Mouse (Mus musculus): Measurements from ENCODE around the gene Kcnmb4. TPM values are rescaled to one million over a fixed set of nuclear protein-coding genes. Genes with fewer than 3 reads are reported as not detected.

Gene Kcnmb4
- total RNA-seq, 2 experiments from 2014 or later, result not detected

- no peak for ATAC-seq (replicated peaks; ENCODE audit: low FRiP score, poor library complexity, severe bottlenecking)
Observed at GRCm38 (mm10) chr10:116461443-116461842, 12.2 kb downstream of the Kcnmb4 start.

GRCm38 (mm10) chr10:116458786-116459185 is 14.9 kb downstream of the Kcnmb4 start:
- ATAC-seq (replicated peaks; ENCODE audit: low FRiP score, poor library complexity, severe bottlenecking), result no peak

GRCm38 (mm10) chr10:116452771-116453170 is 20.9 kb downstream of the Kcnmb4 start:
- ATAC-seq (replicated peaks; ENCODE audit: low FRiP score, poor library complexity, severe bottlenecking), result no peak

GRCm38 (mm10) chr10:116450621-116451020 is 23.1 kb downstream of the Kcnmb4 start:
- no peak for ATAC-seq (replicated peaks; ENCODE audit: low FRiP score, poor library complexity, severe bottlenecking)

- no peak for ATAC-seq (replicated peaks; ENCODE audit: low FRiP score, poor library complexity, severe bottlenecking)
Observed at GRCm38 (mm10) chr10:116448166-116448565, 25.5 kb downstream of the Kcnmb4 start.

GRCm38 (mm10) chr10:116447176-116447575 is 26.5 kb downstream of the Kcnmb4 start:
- no peak for ATAC-seq (replicated peaks; ENCODE audit: low FRiP score, poor library complexity, severe bottlenecking)

- ATAC-seq (replicated peaks; ENCODE audit: low FRiP score, poor library complexity, severe bottlenecking), result no peak
Observed at GRCm38 (mm10) chr10:116446040-116446439, 27.6 kb downstream of the Kcnmb4 start.

GRCm38 (mm10) chr10:116444826-116445225 is 28.9 kb downstream of the Kcnmb4 start:
- ATAC-seq (replicated peaks; ENCODE audit: low FRiP score, poor library complexity, severe bottlenecking), result no peak

- no peak for ATAC-seq (replicated peaks; ENCODE audit: low FRiP score, poor library complexity, severe bottlenecking)
Observed at GRCm38 (mm10) chr10:116444371-116444770, 29.3 kb downstream of the Kcnmb4 start.

GRCm38 (mm10) chr10:116440946-116441345 is 32.7 kb downstream of the Kcnmb4 start:
- ATAC-seq (replicated peaks; ENCODE audit: low FRiP score, poor library complexity, severe bottlenecking), result no peak

- ATAC-seq (replicated peaks; ENCODE audit: low FRiP score, poor library complexity, severe bottlenecking), result no peak
Observed at GRCm38 (mm10) chr10:116440088-116440487, 33.6 kb downstream of the Kcnmb4 start.

GRCm38 (mm10) chr10:116435455-116435854 is 38.2 kb downstream of the Kcnmb4 start:
- ATAC-seq (replicated peaks; ENCODE audit: low FRiP score, poor library complexity, severe bottlenecking), result no peak

- ATAC-seq (replicated peaks; ENCODE audit: low FRiP score, poor library complexity, severe bottlenecking), result no peak
Observed at GRCm38 (mm10) chr10:116432421-116432820, 41.3 kb downstream of the Kcnmb4 start.

GRCm38 (mm10) chr10:116428026-116428780 is 45.5 kb downstream of the Kcnmb4 start:
- no peak for ATAC-seq (replicated peaks; ENCODE audit: low FRiP score, poor library complexity, severe bottlenecking)

- ATAC-seq (replicated peaks; ENCODE audit: low FRiP score, poor library complexity, severe bottlenecking), result no peak
Observed at GRCm38 (mm10) chr10:116426176-116426575, 47.5 kb downstream of the Kcnmb4 start.

GRCm38 (mm10) chr10:116424921-116425320 is 48.8 kb downstream of the Kcnmb4 start:
- no peak for ATAC-seq (replicated peaks; ENCODE audit: low FRiP score, poor library complexity, severe bottlenecking)

- ATAC-seq (replicated peaks; ENCODE audit: low FRiP score, poor library complexity, severe bottlenecking), result no peak
Observed at GRCm38 (mm10) chr10:116422551-116422950, 51.1 kb downstream of the Kcnmb4 start.

GRCm38 (mm10) chr10:116420976-116421375 is 52.7 kb downstream of the Kcnmb4 start:
- ATAC-seq (replicated peaks; ENCODE audit: low FRiP score, poor library complexity, severe bottlenecking), result no peak

- no peak for ATAC-seq (replicated peaks; ENCODE audit: low FRiP score, poor library complexity, severe bottlenecking)
Observed at GRCm38 (mm10) chr10:116418121-116418726, 55.5 kb downstream of the Kcnmb4 start.

GRCm38 (mm10) chr10:116416726-116417125 is 57.0 kb downstream of the Kcnmb4 start:
- no peak for ATAC-seq (replicated peaks; ENCODE audit: low FRiP score, poor library complexity, severe bottlenecking)

GRCm38 (mm10) chr10:116416142-116416541 is 57.5 kb downstream of the Kcnmb4 start:
- ATAC-seq (replicated peaks; ENCODE audit: low FRiP score, poor library complexity, severe bottlenecking), result no peak
